Mouse (Mus musculus): ENCODE data around the gene Fnbp1. TPM values are rescaled to one million over a fixed set of nuclear protein-coding genes. Genes with fewer than 3 reads are reported as not detected.

Gene Fnbp1
- polyA plus RNA-seq, 1 experiment from 2014 or later = 12.7 TPM

GRCm38 (mm10) chr2:31103321-31103720 lies 38.5 kb downstream of the Fnbp1 start:
- no peak overlapping the region for H3K4me3 ChIP-seq
- no peaks in the 10 kb centered on the region for H3K27me3 ChIP-seq
- H3K4me2 ChIP-seq = no peak overlapping the region
- H3K36me3 ChIP-seq (ENCODE audit: poor library complexity, severe bottlenecking) = no peaks in the 10 kb centered on the region
- WGBS = 82% methylated on average over 8 of the region's 8 CpGs
- no peak overlapping the region for H3K27ac ChIP-seq
- H3K4me1 ChIP-seq = peaks cover 12% of the 10 kb centered on the region
- no peak overlapping the region for H3K9ac ChIP-seq
- no peaks in the 10 kb centered on the region for H3K9me3 ChIP-seq (replicated peaks)
- ATAC-seq = no peak

- no peak overlapping the region for H3K27ac ChIP-seq
- no peak overlapping the region for H3K4me2 ChIP-seq
- no peaks in the 10 kb centered on the region for H3K27me3 ChIP-seq
- H3K9me3 ChIP-seq (replicated peaks) = no peaks in the 10 kb centered on the region
- H3K36me3 ChIP-seq (ENCODE audit: poor library complexity, severe bottlenecking) = no peaks in the 10 kb centered on the region
- no peak overlapping the region for H3K9ac ChIP-seq
- no peak for ATAC-seq
- WGBS = 86% methylated on average over 3 of the region's 3 CpGs
- H3K4me1 ChIP-seq = no peaks in the 10 kb centered on the region
- H3K4me3 ChIP-seq = no peak overlapping the region
Observed at GRCm38 (mm10) chr2:31101285-31101684, 40.5 kb downstream of the Fnbp1 start.

- no peaks in the 10 kb centered on the region for H3K4me1 ChIP-seq
- no peak overlapping the region for H3K9ac ChIP-seq
- no peaks in the 10 kb centered on the region for H3K9me3 ChIP-seq (replicated peaks)
- no peak overlapping the region for H3K4me2 ChIP-seq
- no peaks in the 10 kb centered on the region for H3K27me3 ChIP-seq
- 84% methylated on average over 8 of the region's 8 CpGs for WGBS
- H3K27ac ChIP-seq = no peak overlapping the region
- peaks cover 5% of the 10 kb centered on the region; the same call in 1 of the 2 replicates for H3K36me3 ChIP-seq (ENCODE audit: poor library complexity, severe bottlenecking)
- no peak for ATAC-seq
- no peak overlapping the region for H3K4me3 ChIP-seq
Observed at GRCm38 (mm10) chr2:31099079-31099478, 42.7 kb downstream of the Fnbp1 start.

- H3K4me2 ChIP-seq = no peak overlapping the region
- 96% methylated on average over 11 of the region's 11 CpGs for WGBS
- H3K27ac ChIP-seq = no peak overlapping the region
- peaks cover 5% of the 10 kb centered on the region; the same call in 1 of the 2 replicates for H3K36me3 ChIP-seq (ENCODE audit: poor library complexity, severe bottlenecking)
- H3K4me1 ChIP-seq = no peaks in the 10 kb centered on the region
- ATAC-seq = no peak
- H3K4me3 ChIP-seq = no peak overlapping the region
- no peaks in the 10 kb centered on the region for H3K27me3 ChIP-seq
- no peak overlapping the region for H3K9ac ChIP-seq
- H3K9me3 ChIP-seq (replicated peaks) = no peaks in the 10 kb centered on the region
Observed at GRCm38 (mm10) chr2:31098616-31099015, 43.2 kb downstream of the Fnbp1 start.

GRCm38 (mm10) chr2:31097276-31097675 lies 44.5 kb downstream of the Fnbp1 start:
- no peak overlapping the region for H3K9ac ChIP-seq
- no peak overlapping the region for H3K4me3 ChIP-seq
- H3K27me3 ChIP-seq = no peaks in the 10 kb centered on the region
- H3K4me1 ChIP-seq = no peaks in the 10 kb centered on the region
- peaks cover 5% of the 10 kb centered on the region; the same call in 1 of the 2 replicates for H3K36me3 ChIP-seq (ENCODE audit: poor library complexity, severe bottlenecking)
- no peak overlapping the region for H3K27ac ChIP-seq
- H3K4me2 ChIP-seq = no peak overlapping the region
- no peak for ATAC-seq
- 79% methylated on average over 2 of the region's 2 CpGs for WGBS
- H3K9me3 ChIP-seq (replicated peaks) = no peaks in the 10 kb centered on the region

GRCm38 (mm10) chr2:31096119-31096518 lies 45.7 kb downstream of the Fnbp1 start:
- WGBS = 74% methylated on average over 15 of the region's 15 CpGs
- Histone ChIP-seq H3K9ac (no peak overlapping the region), H3K4me3 (no peak overlapping the region), H3K27me3 (no peaks in the 10 kb centered on the region), H3K36me3 (ENCODE audit: poor library complexity, severe bottlenecking) (peaks cover 5% of the 10 kb centered on the region; the same call in 1 of the 2 replicates), H3K27ac (no peak overlapping the region), H3K4me2 (no peak overlapping the region), H3K4me1 (no peaks in the 10 kb centered on the region), H3K9me3 (replicated peaks) (no peaks in the 10 kb centered on the region)
- no peak for ATAC-seq

- ATAC-seq = no peak
- H3K4me3 ChIP-seq = no peak overlapping the region
- H3K4me1 ChIP-seq = peaks cover 8% of the 10 kb centered on the region
- peaks cover 5% of the 10 kb centered on the region; the same call in 1 of the 2 replicates for H3K36me3 ChIP-seq (ENCODE audit: poor library complexity, severe bottlenecking)
- no peak overlapping the region for H3K9ac ChIP-seq
- H3K9me3 ChIP-seq (replicated peaks) = no peaks in the 10 kb centered on the region
- 63% methylated on average over 5 of the region's 5 CpGs for WGBS
- no peaks in the 10 kb centered on the region for H3K27me3 ChIP-seq
- no peak overlapping the region for H3K4me2 ChIP-seq
- H3K27ac ChIP-seq = no peak overlapping the region
Observed at GRCm38 (mm10) chr2:31094565-31094964, 47.2 kb downstream of the Fnbp1 start.

- Histone ChIP-seq H3K9ac (no peak overlapping the region), H3K4me1 (peaks cover 24% of the 10 kb centered on the region), H3K4me2 (no peak overlapping the region), H3K27me3 (no peaks in the 10 kb centered on the region), H3K27ac (no peak overlapping the region), H3K36me3 (ENCODE audit: poor library complexity, severe bottlenecking) (peaks cover 5% of the 10 kb centered on the region; the same call in 1 of the 2 replicates), H3K4me3 (no peak overlapping the region), H3K9me3 (replicated peaks) (no peaks in the 10 kb centered on the region)
- WGBS = 95% methylated on average over 3 of the region's 3 CpGs
- no peak for ATAC-seq
Observed at GRCm38 (mm10) chr2:31092939-31093338, 48.9 kb downstream of the Fnbp1 start.

- Histone ChIP-seq H3K36me3 (ENCODE audit: poor library complexity, severe bottlenecking) (peaks cover 5% of the 10 kb centered on the region; the same call in 1 of the 2 replicates), H3K9ac (no peak overlapping the region), H3K27ac (no peak overlapping the region), H3K4me3 (no peak overlapping the region), H3K4me2 (no peak overlapping the region), H3K4me1 (peaks cover 34% of the 10 kb centered on the region), H3K9me3 (replicated peaks) (no peaks in the 10 kb centered on the region), H3K27me3 (no peaks in the 10 kb centered on the region)
- 57% methylated on average over 3 of the region's 3 CpGs for WGBS
- ATAC-seq = no peak
Observed at GRCm38 (mm10) chr2:31091182-31091581, 50.6 kb downstream of the Fnbp1 start.

GRCm38 (mm10) chr2:31089607-31090006 lies 52.2 kb downstream of the Fnbp1 start:
- Histone ChIP-seq H3K27me3 (no peaks in the 10 kb centered on the region), H3K9ac (no peak overlapping the region), H3K4me2 (no peak overlapping the region), H3K4me1 (peaks cover 34% of the 10 kb centered on the region), H3K9me3 (replicated peaks) (no peaks in the 10 kb centered on the region), H3K36me3 (ENCODE audit: poor library complexity, severe bottlenecking) (no peaks in the 10 kb centered on the region; the same call in 1 of the 2 replicates), H3K4me3 (no peak overlapping the region), H3K27ac (no peak overlapping the region)
- no peak for ATAC-seq
- WGBS = 48% methylated on average over 16 of the region's 16 CpGs

- H3K27me3 ChIP-seq = no peaks in the 10 kb centered on the region
- no peak for ATAC-seq
- no peaks in the 10 kb centered on the region for H3K9me3 ChIP-seq (replicated peaks)
- H3K27ac ChIP-seq = no peak overlapping the region
- no peak overlapping the region for H3K4me3 ChIP-seq
- H3K4me2 ChIP-seq = no peak overlapping the region
- peaks cover 34% of the 10 kb centered on the region for H3K4me1 ChIP-seq
- H3K36me3 ChIP-seq (ENCODE audit: poor library complexity, severe bottlenecking) = peaks cover 6% of the 10 kb centered on the region
- no peak overlapping the region for H3K9ac ChIP-seq
- WGBS = 80% methylated on average over 8 of the region's 8 CpGs
Observed at GRCm38 (mm10) chr2:31088871-31089270, 52.9 kb downstream of the Fnbp1 start.

GRCm38 (mm10) chr2:31087663-31088661 lies 53.8 kb downstream of the Fnbp1 start:
- 39% methylated on average over 11 of the region's 11 CpGs for WGBS
- no peak overlapping the region for H3K9ac ChIP-seq
- no peak for ATAC-seq
- peaks cover 34% of the 10 kb centered on the region for H3K4me1 ChIP-seq
- H3K27ac ChIP-seq = peak overlapping the region; percentile 40
- H3K4me2 ChIP-seq = no peak overlapping the region
- H3K9me3 ChIP-seq (replicated peaks) = no peaks in the 10 kb centered on the region
- H3K36me3 ChIP-seq (ENCODE audit: poor library complexity, severe bottlenecking) = peaks cover 12% of the 10 kb centered on the region
- H3K27me3 ChIP-seq = no peaks in the 10 kb centered on the region
- H3K4me3 ChIP-seq = no peak overlapping the region

Data from forebrain, embryonic 13.5 days (tissue).